Mouse (Mus musculus) kidney, adult 11 months (tissue): ENCODE results near the gene Olig3.

Experiments
- DNase-seq: peaks from one replicate; pipeline ENCODE4 v3.0.0; 2022

Gene Olig3

GRCm38 (mm10) chr10:19356071-19356583, at the start of gene Olig3:
Gene Olig3 (plus strand): TSS chr10:19356533.
- no peak for DNase-seq

- no peak for DNase-seq
Measured at GRCm38 (mm10) chr10:19309681-19310395, 46.5 kb upstream of the Olig3 start.

- DNase-seq, result no peak
Measured at GRCm38 (mm10) chr10:19310471-19310870, 45.9 kb upstream of the Olig3 start.

- no peak for DNase-seq
Measured at GRCm38 (mm10) chr10:19317962-19318812, 38.1 kb upstream of the Olig3 start.

- no peak for DNase-seq
Measured at GRCm38 (mm10) chr10:19321781-19322180, 34.6 kb upstream of the Olig3 start.

GRCm38 (mm10) chr10:19329191-19329777, 27.0 kb upstream of the Olig3 start:
- DNase-seq, result no peak

GRCm38 (mm10) chr10:19333425-19333824, 22.9 kb upstream of the Olig3 start:
- DNase-seq, result no peak

GRCm38 (mm10) chr10:19338695-19339630, 17.4 kb upstream of the Olig3 start:
- no peak for DNase-seq

GRCm38 (mm10) chr10:19344039-19344438, 12.3 kb upstream of the Olig3 start:
- no peak for DNase-seq

GRCm38 (mm10) chr10:19349326-19349725, 7.0 kb upstream of the Olig3 start:
- no peak for DNase-seq

- no peak for DNase-seq
Measured at GRCm38 (mm10) chr10:19352006-19352877, 4.1 kb upstream of the Olig3 start.

- DNase-seq, result no peak
Measured at GRCm38 (mm10) chr10:19352878-19353301, 3.4 kb upstream of the Olig3 start.

- no peak for DNase-seq
Measured at GRCm38 (mm10) chr10:19353631-19354030, 2.7 kb upstream of the Olig3 start.

- no peak for DNase-seq
Measured at GRCm38 (mm10) chr10:19354146-19354545, 2.2 kb upstream of the Olig3 start.

- no peak for DNase-seq
Measured at GRCm38 (mm10) chr10:19355076-19355475, 1.3 kb upstream of the Olig3 start.

GRCm38 (mm10) chr10:19356720-19357641, 648 bp downstream of the Olig3 start:
- no peak for DNase-seq

GRCm38 (mm10) chr10:19357848-19358247, 1.5 kb downstream of the Olig3 start:
- DNase-seq, result no peak

- no peak for DNase-seq
Measured at GRCm38 (mm10) chr10:19360446-19361300, 4.3 kb downstream of the Olig3 start.
